Mouse (Mus musculus) MEL (cell line): Measurements from ENCODE around the gene Bglap2. TPM values are rescaled to one million over a fixed set of nuclear protein-coding genes. Genes with fewer than 3 reads are reported as not detected.

ENCODE experiments used
- DNase-seq: peaks from one replicate; pipeline ENCODE4 v3.0.0; 2011; ENCODE audit warnings: low read depth, low spot score
- H3K27ac ChIP-seq: 2 replicates; pipeline ENCODE4 v1.5.1; 2012; ENCODE audit warnings: low read depth, mild to moderate bottlenecking, control low read depth, low read length, moderate library complexity; ENCODE audit not compliant: control insufficient read depth
- H3K27me3 ChIP-seq, 2 experiments: fragments of 150-350 bp in 1 of 2; sonication (generic) in 1 of 2; 2 replicates each; pipeline ENCODE4 v1.6.1; 2012; ENCODE audit warnings: low read length in 2 of 2, mild to moderate bottlenecking in 2 of 2, improper control_type of control experiment in 1 of 2, moderate library complexity in 1 of 2; ENCODE audit not compliant: insufficient read depth in 2 of 2, control insufficient read depth in 1 of 2
- H3K36me3 ChIP-seq, 2 experiments: 2 replicates each; pipeline ENCODE4 v1.6.1; 2012 to 2014; ENCODE audit warnings: low read length in 2 of 2, improper control_type of control experiment in 1 of 2, inconsistent platforms in 1 of 2, mild to moderate bottlenecking in 1 of 2; ENCODE audit not compliant: insufficient read depth in 2 of 2, control insufficient read depth in 1 of 2
- H3K4me1 ChIP-seq, 2 experiments: fragments of 150-350 bp in 1 of 2; sonication (generic) in 1 of 2; 2 replicates each; pipeline ENCODE4 v1.6.1; 2012; ENCODE audit warnings: low read length in 2 of 2, improper control_type of control experiment in 1 of 2, mild to moderate bottlenecking in 1 of 2; ENCODE audit not compliant: insufficient read depth in 2 of 2, control insufficient read depth in 1 of 2
- H3K4me3 ChIP-seq, 2 experiments: fragments of 150-350 bp in 1 of 2; sonication (generic) in 1 of 2; 2 replicates each; pipeline ENCODE4 v1.5.1; 2012; ENCODE audit warnings: low read depth in 2 of 2, low read length in 2 of 2, mild to moderate bottlenecking in 2 of 2, moderate library complexity in 2 of 2, control low read depth in 1 of 2, improper control_type of control experiment in 1 of 2; ENCODE audit not compliant: control insufficient read depth in 1 of 2, insufficient read depth in 1 of 2
- H3K79me2 ChIP-seq: 2 replicates; pipeline ENCODE4 v1.6.1; 2012; ENCODE audit warnings: mild to moderate bottlenecking, low read length, moderate library complexity; ENCODE audit not compliant: control insufficient read depth, poor library complexity, insufficient read depth
- H3K9ac ChIP-seq: 2 replicates; pipeline ENCODE4 v1.6.1; 2012; ENCODE audit warnings: low read depth, mild to moderate bottlenecking, control low read depth, low read length, moderate library complexity; ENCODE audit not compliant: control insufficient read depth, poor library complexity, severe bottlenecking
- H3K9me3 ChIP-seq: fragments of 150-350 bp; sonication (generic); replicated peaks from 2 replicates; pipeline ENCODE4 v1.6.1; 2012; ENCODE audit warnings: mild to moderate bottlenecking, low read length, improper control_type of control experiment, moderate library complexity; ENCODE audit not compliant: insufficient read depth
- BHLHE40 ChIP-seq: IDR thresholded peaks from 2 replicates; pipeline ENCODE4 v1.6.1; 2012; ENCODE audit warnings: low read depth, mild to moderate bottlenecking, inconsistent platforms, low read length, improper control_type of control experiment, borderline replicate concordance
- CHD1 ChIP-seq: IDR thresholded peaks from 2 replicates; pipeline ENCODE4 v1.6.1; 2012; ENCODE audit warnings: low read depth, mild to moderate bottlenecking, inconsistent platforms, low read length, improper control_type of control experiment
- CHD2 ChIP-seq: IDR thresholded peaks from 2 replicates; pipeline ENCODE4 v1.6.1; 2011; ENCODE audit warnings: low read length, improper control_type of control experiment
- CTCF ChIP-seq, 3 experiments: IDR thresholded peaks in 2 of 3; conservative IDR thresholded peaks in 1 of 3; 2 replicates each; pipeline ENCODE4 v1.5.1; 2011 to 2012; ENCODE audit warnings: low read length in 3 of 3, low read depth in 2 of 3, mild to moderate bottlenecking in 2 of 3, improper control_type of control experiment in 1 of 3, inconsistent platforms in 1 of 3, mixed read lengths in 1 of 3, moderate library complexity in 1 of 3; ENCODE audit not compliant: control insufficient read depth in 1 of 3, insufficient read depth in 1 of 3, poor library complexity in 1 of 3, severe bottlenecking in 1 of 3
- ETS1 ChIP-seq: IDR thresholded peaks from 2 replicates; pipeline ENCODE4 v1.6.1; 2012; ENCODE audit warnings: low read depth, mild to moderate bottlenecking, inconsistent platforms, low read length, improper control_type of control experiment, moderate library complexity
- GABPA ChIP-seq: IDR thresholded peaks from 2 replicates; pipeline ENCODE4 v1.6.1; 2012; ENCODE audit warnings: low read depth, mild to moderate bottlenecking, inconsistent platforms, low read length, improper control_type of control experiment, moderate library complexity
- HCFC1 ChIP-seq: IDR thresholded peaks from 2 replicates; pipeline ENCODE4 v1.6.1; 2012; ENCODE audit warnings: low read depth, mild to moderate bottlenecking, inconsistent platforms, low read length, improper control_type of control experiment, moderate library complexity
- JUND ChIP-seq: IDR thresholded peaks from 2 replicates; pipeline ENCODE4 v1.6.1; 2011; ENCODE audit warnings: low read depth, mild to moderate bottlenecking, improper control_type of control experiment, low read length
- KAT2A ChIP-seq: conservative IDR thresholded peaks from 2 replicates; pipeline ENCODE4 v1.6.1; 2012; ENCODE audit warnings: low read depth, low read length, improper control_type of control experiment, inconsistent platforms
- MAFK ChIP-seq: IDR thresholded peaks from 2 replicates; pipeline ENCODE4 v1.6.1; 2011; ENCODE audit warnings: low read depth, mild to moderate bottlenecking, low read length, improper control_type of control experiment, borderline replicate concordance
- MAX ChIP-seq: IDR thresholded peaks from 2 replicates; pipeline ENCODE4 v1.6.1; 2011; ENCODE audit warnings: low read length, improper control_type of control experiment
- MAZ ChIP-seq: IDR thresholded peaks from 2 replicates; pipeline ENCODE4 v1.6.1; 2012; ENCODE audit warnings: low read depth, mild to moderate bottlenecking, inconsistent platforms, low read length, improper control_type of control experiment
- MXI1 ChIP-seq: IDR thresholded peaks from 2 replicates; pipeline ENCODE4 v1.6.1; 2011; ENCODE audit warnings: mild to moderate bottlenecking, low read depth, low read length, improper control_type of control experiment
- MYB ChIP-seq: IDR thresholded peaks from 2 replicates; pipeline ENCODE4 v1.6.1; 2011; ENCODE audit warnings: mild to moderate bottlenecking, low read depth, low read length, improper control_type of control experiment
- MYC ChIP-seq: IDR thresholded peaks from 2 replicates; pipeline ENCODE4 v1.6.1; 2011; ENCODE audit warnings: low read depth, mild to moderate bottlenecking, low read length, improper control_type of control experiment, moderate library complexity
- NELFE ChIP-seq: IDR thresholded peaks from 2 replicates; pipeline ENCODE4 v1.6.1; 2011; ENCODE audit warnings: low read depth, low read length, improper control_type of control experiment
- RAD21 ChIP-seq: IDR thresholded peaks from 2 replicates; pipeline ENCODE4 v1.6.1; 2011; ENCODE audit warnings: mild to moderate bottlenecking, low read depth, low read length, improper control_type of control experiment
- RCOR1 ChIP-seq: IDR thresholded peaks from 2 replicates; pipeline ENCODE4 v1.6.1; 2012; ENCODE audit warnings: low read depth, mild to moderate bottlenecking, inconsistent platforms, low read length, improper control_type of control experiment
- SIN3A ChIP-seq: IDR thresholded peaks from 2 replicates; pipeline ENCODE4 v1.6.1; 2012; ENCODE audit warnings: low read length, improper control_type of control experiment, inconsistent platforms
- SMC3 ChIP-seq: IDR thresholded peaks from 2 replicates; pipeline ENCODE4 v1.6.1; 2011; ENCODE audit warnings: low read depth, low read length, improper control_type of control experiment
- TAL1 ChIP-seq: IDR thresholded peaks from 2 replicates; pipeline ENCODE4 v1.6.1; 2012; ENCODE audit warnings: mild to moderate bottlenecking, inconsistent platforms, low read length, moderate library complexity, mixed read lengths
- TBP ChIP-seq: IDR thresholded peaks from 2 replicates; pipeline ENCODE4 v1.8.0; 2011; ENCODE audit warnings: low read depth, low read length, improper control_type of control experiment
- UBTF ChIP-seq: IDR thresholded peaks from 2 replicates; pipeline ENCODE4 v1.6.1; 2012; ENCODE audit warnings: low read depth, mild to moderate bottlenecking, inconsistent platforms, low read length, improper control_type of control experiment, moderate library complexity, borderline replicate concordance; ENCODE audit not compliant: insufficient read depth
- USF1 ChIP-seq: IDR thresholded peaks from 2 replicates; pipeline ENCODE4 v1.6.1; 2014; ENCODE audit warnings: low read depth, mild to moderate bottlenecking, inconsistent platforms, low read length, improper control_type of control experiment, moderate library complexity
- USF2 ChIP-seq, 2 experiments: IDR thresholded peaks; 2 replicates each; pipeline ENCODE4 v1.6.1; 2011 to 2012; ENCODE audit warnings: improper control_type of control experiment in 2 of 2, low read length in 2 of 2, borderline replicate concordance in 1 of 2, inconsistent platforms in 1 of 2, low read depth in 1 of 2, mild to moderate bottlenecking in 1 of 2; ENCODE audit not compliant: insufficient read depth in 1 of 2
- ZC3H11A ChIP-seq: IDR thresholded peaks from 2 replicates; pipeline ENCODE4 v1.6.1; 2012; ENCODE audit warnings: low read depth, mild to moderate bottlenecking, inconsistent platforms, low read length, improper control_type of control experiment
- ZMIZ1 ChIP-seq: IDR thresholded peaks from 2 replicates; pipeline ENCODE4 v1.6.1; 2012; ENCODE audit warnings: low read depth, mild to moderate bottlenecking, inconsistent platforms, low read length, improper control_type of control experiment, moderate library complexity
- ZNF384 ChIP-seq: IDR thresholded peaks from 2 replicates; pipeline ENCODE4 v1.6.1; 2012; ENCODE audit warnings: low read depth, mild to moderate bottlenecking, inconsistent platforms, low read length, improper control_type of control experiment
- polyA plus RNA-seq, 2 experiments: library from polyadenylated mRNA; stranded (reverse) in 1 of 2; unstranded in 1 of 2; fragments of >175 nt in 1 of 2; fragments of >200 nt in 1 of 2; gene quantifications; 2 replicates each; pipeline versions ENCODE4 v1.2.1 to v1.2.4; 2012; ENCODE audit warnings: low replicate concordance in 2 of 2, low read depth in 1 of 2; ENCODE audit not compliant: insufficient read length in 2 of 2, insufficient read depth in 1 of 2, missing spikeins in 1 of 2
- total RNA-seq: library from RNA; depleted of rRNA; stranded (reverse); fragments of 300-350 nt; gene quantifications from 2 replicates; pipeline ENCODE4 v1.2.3, GENCODE M21; 2012

The Bglap2 gene
- total and polyA plus RNA-seq, 3 experiments: not detected

GRCm38 (mm10) chr3:88407529-88407928 is 29.0 kb upstream of the Bglap2 start:
- no peak for DNase-seq
- Histone ChIP-seq H3K36me3 (peaks cover 0 to 15% of the 10 kb centered on the region in 2 experiments; a peak in 3 of 4 replicates), H3K9me3 (no peaks in the 10 kb centered on the region), H3K27me3 (no peaks in the 10 kb centered on the region), H3K79me2 (peaks cover 26% of the 10 kb centered on the region), H3K4me1 (peaks cover 0 to 26% of the 10 kb centered on the region in 2 experiments; a peak in 3 of 4 replicates), H3K9ac (no peak overlapping the region), H3K27ac (no peak overlapping the region), H3K4me3 (no peak overlapping the region)
- no peak for TF ChIP-seq ZMIZ1
- no peak for TF ChIP-seq MAZ
- no peak for TF ChIP-seq TAL1
- TF ChIP-seq KAT2A: no peak
- no peak for TF ChIP-seq HCFC1
- TF ChIP-seq CHD2: no peak
- TF ChIP-seq CTCF (IDR thresholded peaks at IDR 0.05 in 2 of 3, conservative IDR thresholded peaks at IDR 0.05 in 1 of 3; ENCODE audit: control insufficient read depth in 1 of 3, insufficient read depth in 1 of 3, low read depth in 2 of 3, low read length in 3 of 3, poor library complexity in 1 of 3, severe bottlenecking in 1 of 3): no peak
- no peak for TF ChIP-seq USF1
- no peak for TF ChIP-seq UBTF
- TF ChIP-seq NELFE: no peak
- no peak for TF ChIP-seq USF2 (IDR thresholded peaks at IDR 0.05; ENCODE audit: borderline replicate concordance in 1 of 2, insufficient read depth in 1 of 2, low read depth in 1 of 2, low read length in 2 of 2)
- no peak for TF ChIP-seq MAFK
- TF ChIP-seq ETS1: no peak
- TF ChIP-seq ZNF384: no peak
- no peak for TF ChIP-seq GABPA
- no peak for TF ChIP-seq MXI1

GRCm38 (mm10) chr3:88407090-88407489 is 28.6 kb upstream of the Bglap2 start:
- Histone ChIP-seq H3K36me3 (peaks cover 2 to 15% of the 10 kb centered on the region in 2 experiments), H3K9me3 (no peaks in the 10 kb centered on the region), H3K27ac (no peak overlapping the region), H3K4me1 (peaks cover 0 to 26% of the 10 kb centered on the region in 2 experiments; a peak in 3 of 4 replicates), H3K9ac (no peak overlapping the region), H3K4me3 (no peak overlapping the region), H3K27me3 (no peaks in the 10 kb centered on the region), H3K79me2 (peaks cover 26% of the 10 kb centered on the region)
- DNase-seq: peak; percentile 95
- TF ChIP-seq USF1 (0 out of 2 replicates have a peak, but pooled peaks have one; percentile 21), SMC3 (peak; percentile 96), MYC (peak; percentile 96), TBP (0 out of 2 replicates have a peak, but pooled peaks have one; percentile 17), ZC3H11A (peak; percentile 97), MAFK (no peak), USF2 (IDR thresholded peaks at IDR 0.05; ENCODE audit: borderline replicate concordance in 1 of 2, insufficient read depth in 1 of 2, low read depth in 1 of 2, low read length in 2 of 2) (no peak), MXI1 (peak; percentile 91), RAD21 (peak; percentile 99), SIN3A (peak; percentile 94), MYB (no peak), CHD1 (no peak), JUND (no peak; the same call in 1 of the 2 replicates), RCOR1 (no peak), HCFC1 (no peak), KAT2A (no peak), BHLHE40 (peak; percentile 80; the same call in 1 of the 2 replicates), MAX (peak; percentile 81), CTCF (IDR thresholded peaks at IDR 0.05 in 2 of 3, conservative IDR thresholded peaks at IDR 0.05 in 1 of 3; ENCODE audit: control insufficient read depth in 1 of 3, insufficient read depth in 1 of 3, low read depth in 2 of 3, low read length in 3 of 3, poor library complexity in 1 of 3, severe bottlenecking in 1 of 3) (peak; percentile 83 to 100 (median 96))
